In the genomic region with DNA sequence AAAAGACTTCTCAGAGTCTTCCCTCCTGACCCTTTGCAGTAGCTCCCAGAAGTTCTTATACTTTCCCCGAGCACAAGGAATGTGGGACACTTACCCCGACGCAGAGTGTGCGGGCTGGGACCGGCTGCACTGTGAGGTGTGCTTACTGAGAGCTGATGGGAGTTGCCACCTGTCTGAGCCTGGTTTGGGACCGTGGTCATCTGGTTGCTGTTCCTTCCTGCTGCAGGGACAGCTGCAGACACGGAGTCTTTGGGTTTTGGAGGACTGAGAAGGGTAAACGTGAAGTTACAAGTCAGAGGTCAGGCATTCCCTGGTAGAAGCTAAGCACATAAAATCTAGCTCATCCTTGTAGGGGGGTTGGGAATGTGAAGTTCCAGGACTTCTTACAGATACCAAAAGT, we compare ENCODE assay signal across 17 mouse cellular contexts.
DNase-seq lines count a peak whose midpoint lies in the region; TF ChIP-seq lines count a peak whose summit lies in the region.
"Had no signal": no experiment of that assay in that cellular context is flagged by ENCODE, and none has a peak within 500 bp of the region (broad histone marks: within the 10 kb centered on the region; RNA-seq: fewer than 3 reads in every experiment).

No protein-coding gene starts in this region.

- no peak overlapping the region for H3K4me2 ChIP-seq in myocyte (ENCODE audit: low read depth)

- peak; percentile 79 for DNase-seq in heart, adult 11 months
- no peak for DNase-seq in heart, adult 8-10 months (ENCODE audit: low spot score)
- DNase-seq in c-Kit-positive CD71-positive TER-119-positive erythroid progenitor cells, embryonic 14.5 days (ENCODE audit: low spot score), result no peak
- DNase-seq: adrenal gland, adult 2 months; adrenal gland, adult 8-10 months; adrenal gland, postnatal 10 days; adrenal gland, postnatal 14 days; adrenal gland, postnatal 25 days; adrenal gland, postnatal 36 days; B cell, adult 2 months; cerebellum, adult 11 months; cerebellum, adult 11-12 months; cerebellum, adult 18-20 months; cerebellum, adult 2 months had no signal

- H3ac ChIP-seq in myocyte (ENCODE audit: control insufficient read depth, insufficient read length), result no peak overlapping the region

- no peak overlapping the region for H3K4me3 ChIP-seq in myocyte

- H3K79me2 ChIP-seq in myocyte (ENCODE audit: control insufficient read depth, insufficient read depth), result no peaks in the 10 kb centered on the region

- H3K27me3 ChIP-seq in myocyte (ENCODE audit: control insufficient read depth, insufficient read depth, insufficient read length), result no peaks in the 10 kb centered on the region
- H3K27me3 ChIP-seq: CH12.LX, Patski had no signal

- no peak for TF ChIP-seq POLR2A in myocyte (IDR thresholded peaks at IDR 0.05; ENCODE audit: insufficient read length, low read depth)

- peaks cover 25% of the 10 kb centered on the region for H3K36me3 ChIP-seq in myocyte (ENCODE audit: control insufficient read depth, insufficient read depth)

TF ChIP-seq in myocyte, 11 proteins besides CTCF, POLR2A, EP300 and RAD21:
- TF ChIP-seq TCF12 (IDR thresholded peaks at IDR 0.05; ENCODE audit: insufficient read depth, poor library complexity, severe bottlenecking), result no peak
- TF ChIP-seq MAX (IDR thresholded peaks at IDR 0.05; ENCODE audit: low read depth), result no peak
- TF ChIP-seq MYOG (IDR thresholded peaks at IDR 0.05; ENCODE audit: control insufficient read depth in 1 of 3, insufficient read depth in 1 of 3, insufficient read length in 2 of 3, low read depth in 2 of 3), result peak in 2 of 3 experiments; percentile 54 to 58
- TF ChIP-seq MYOD1 (IDR thresholded peaks at IDR 0.05; ENCODE audit: control insufficient read depth in 1 of 3, insufficient read length in 2 of 3, low read depth in 2 of 3), result peak in 1 of 3 experiments; percentile 55
TF ChIP-seq in myocyte: peak in this region for 2.
